Mouse (Mus musculus) cerebellum, adult 8-10 months (tissue): ENCODE results near the gene Slc9a1.
A peak's percentile ranks its signal among the peaks of the same experiment; 100 is the strongest.

Experiments used
- DNase-seq: peaks from one replicate; pipeline ENCODE4 v3.0.0; 2022

Gene Slc9a1

GRCm38 (mm10) chr4:133369553-133370297 lies at the start of gene Slc9a1:
Gene Slc9a1, plus strand, starts transcription at chr4:133369706.
- peak; percentile 97 for DNase-seq

- DNase-seq, result no peak
Observed at GRCm38 (mm10) chr4:133328129-133328528, 41.4 kb upstream of the Slc9a1 start.

- DNase-seq, result no peak
Observed at GRCm38 (mm10) chr4:133330296-133330695, 39.2 kb upstream of the Slc9a1 start.

- DNase-seq, result no peak
Observed at GRCm38 (mm10) chr4:133333306-133333705, 36.2 kb upstream of the Slc9a1 start.

GRCm38 (mm10) chr4:133337833-133338520 lies 31.5 kb upstream of the Slc9a1 start:
- DNase-seq, result no peak

GRCm38 (mm10) chr4:133338521-133339095 lies 30.9 kb upstream of the Slc9a1 start:
- DNase-seq, result no peak

- peak; percentile 100 for DNase-seq
Observed at GRCm38 (mm10) chr4:133339148-133339749, 30.3 kb upstream of the Slc9a1 start.

GRCm38 (mm10) chr4:133340217-133340616 lies 29.3 kb upstream of the Slc9a1 start:
- no peak for DNase-seq

- DNase-seq, result peak; percentile 44
Observed at GRCm38 (mm10) chr4:133344112-133344511, 25.4 kb upstream of the Slc9a1 start.

- no peak for DNase-seq
Observed at GRCm38 (mm10) chr4:133345702-133346101, 23.8 kb upstream of the Slc9a1 start.

- DNase-seq, result no peak
Observed at GRCm38 (mm10) chr4:133346577-133346976, 22.9 kb upstream of the Slc9a1 start.

GRCm38 (mm10) chr4:133347624-133348023 lies 21.9 kb upstream of the Slc9a1 start:
- DNase-seq, result no peak

GRCm38 (mm10) chr4:133348051-133348775 lies 21.3 kb upstream of the Slc9a1 start:
- DNase-seq, result no peak

GRCm38 (mm10) chr4:133352797-133353196 lies 16.7 kb upstream of the Slc9a1 start:
- DNase-seq, result no peak

GRCm38 (mm10) chr4:133353367-133354365 lies 15.8 kb upstream of the Slc9a1 start, which contains the start of gene Wdtc1:
Gene Wdtc1, minus strand, starts transcription at chr4:133353481.
- no peak for DNase-seq

GRCm38 (mm10) chr4:133354641-133355040 lies 14.9 kb upstream of the Slc9a1 start:
- DNase-seq, result no peak

GRCm38 (mm10) chr4:133370298-133371274 lies 1.1 kb downstream of the Slc9a1 start:
- DNase-seq, result no peak

GRCm38 (mm10) chr4:133371621-133372277 lies 2.2 kb downstream of the Slc9a1 start:
- no peak for DNase-seq

GRCm38 (mm10) chr4:133372278-133372665 lies 2.8 kb downstream of the Slc9a1 start:
- DNase-seq, result no peak

- DNase-seq, result no peak
Observed at GRCm38 (mm10) chr4:133374011-133374410, 4.5 kb downstream of the Slc9a1 start.
